Mouse (Mus musculus) bone marrow, adult 2 months (tissue): Measurements from ENCODE around the gene Auh. TPM values are rescaled to one million over a fixed set of nuclear protein-coding genes. Genes with fewer than 3 reads are reported as not detected.

Source experiments
- H3K27ac ChIP-seq: fragments of 200-500 bp; 2 replicates; pipeline ENCODE4 v1.5.1; 2012; ENCODE audit warnings: low read depth, mild to moderate bottlenecking, control low read depth, inconsistent platforms, low read length; ENCODE audit not compliant: control insufficient read depth, poor library complexity, insufficient read depth
- H3K4me1 ChIP-seq: fragments of 200-500 bp; 2 replicates; pipeline ENCODE4 v1.6.1; 2011; ENCODE audit warnings: low read length; ENCODE audit not compliant: control insufficient read depth, insufficient read depth
- H3K4me3 ChIP-seq: fragments of 200-500 bp; replicated peaks from 2 replicates; pipeline ENCODE3; 2011; ENCODE audit warnings: mild to moderate bottlenecking, low read depth, low read length, control low read depth; ENCODE audit not compliant: control insufficient read depth
- CTCF ChIP-seq: fragments of 200-500 bp; IDR thresholded peaks from 2 replicates; pipeline ENCODE4 v1.5.1; 2011; ENCODE audit warnings: low read length, control low read depth; ENCODE audit not compliant: control insufficient read depth, insufficient read depth
- POLR2A ChIP-seq: fragments of 200-500 bp; IDR thresholded peaks from 2 replicates; pipeline ENCODE4 v1.6.1; 2011; ENCODE audit warnings: low read depth, mild to moderate bottlenecking, control low read depth, low read length, borderline replicate concordance; ENCODE audit not compliant: control insufficient read depth
- WGBS: fragments of 180-500 bp; shearing (Covaris S2); methylation state at CpG from one replicate; pipeline ENCODE4 v1.1.7; 2018; 5-methylcytosine and 5-hydroxymethylcytosine counted together
- polyA plus RNA-seq: library from polyadenylated mRNA; stranded (reverse); fragments of >200 nt; gene quantifications from 2 replicates; pipeline ENCODE4 v1.2.4, GENCODE M21; 2011; ENCODE audit warnings: low replicate concordance; ENCODE audit not compliant: missing spikeins, insufficient read depth, insufficient read length

The Auh gene
- polyA plus RNA-seq, 1 experiment = 30.1 TPM

- WGBS = 59% methylated on average over 4 of the region's 4 CpGs
- Histone ChIP-seq H3K4me1 (peaks cover 6% of the 10 kb centered on the region; the same call in 1 of the 2 replicates), H3K27ac (no peak overlapping the region), H3K4me3 (no peak overlapping the region)
- TF ChIP-seq POLR2A = no peak
- no peak for TF ChIP-seq CTCF
Observed at GRCm38 (mm10) chr13:52819901-52820300, 109.6 kb downstream of the Auh start.

- Histone ChIP-seq H3K4me1 (peaks cover 6% of the 10 kb centered on the region; the same call in 1 of the 2 replicates), H3K27ac (no peak overlapping the region), H3K4me3 (no peak overlapping the region)
- 10% methylated on average over 3 of the region's 3 CpGs for WGBS
- TF ChIP-seq POLR2A (no peak), CTCF (no peak)
Observed at GRCm38 (mm10) chr13:52818760-52819159, 110.7 kb downstream of the Auh start.

- Histone ChIP-seq H3K4me1 (peaks cover 6% of the 10 kb centered on the region; the same call in 1 of the 2 replicates), H3K27ac (no peak overlapping the region), H3K4me3 (no peak overlapping the region)
- WGBS = 42% methylated on average over 6 of the region's 6 CpGs
- TF ChIP-seq POLR2A (no peak), CTCF (no peak)
Observed at GRCm38 (mm10) chr13:52817991-52818491, 111.4 kb downstream of the Auh start.

- TF ChIP-seq POLR2A (no peak), CTCF (no peak)
- Histone ChIP-seq H3K4me3 (no peak overlapping the region), H3K27ac (no peak overlapping the region), H3K4me1 (no peaks in the 10 kb centered on the region)
- 57% methylated on average over 3 of the region's 3 CpGs for WGBS
Observed at GRCm38 (mm10) chr13:52813750-52814149, 115.7 kb downstream of the Auh start.

GRCm38 (mm10) chr13:52812549-52813515, 116.6 kb downstream of the Auh start:
- Histone ChIP-seq H3K27ac (no peak overlapping the region), H3K4me1 (no peaks in the 10 kb centered on the region), H3K4me3 (no peak overlapping the region)
- WGBS = 77% methylated on average over 16 of the region's 16 CpGs
- no peak for TF ChIP-seq CTCF

GRCm38 (mm10) chr13:52807722-52808121, 121.8 kb downstream of the Auh start:
- Histone ChIP-seq H3K27ac (no peak overlapping the region), H3K4me3 (no peak overlapping the region), H3K4me1 (no peaks in the 10 kb centered on the region; the same call in 1 of the 2 replicates)
- TF ChIP-seq CTCF (no peak), POLR2A (no peak)
- 57% methylated on average over 11 of the region's 11 CpGs for WGBS

GRCm38 (mm10) chr13:52806029-52806428, 123.5 kb downstream of the Auh start:
- no peaks in the 10 kb centered on the region; the same call in 1 of the 2 replicates for H3K4me1 ChIP-seq
- H3K27ac ChIP-seq = no peak overlapping the region
- TF ChIP-seq POLR2A (no peak), CTCF (no peak)
- 68% methylated on average over 4 of the region's 4 CpGs for WGBS
- no peak overlapping the region for H3K4me3 ChIP-seq

- Histone ChIP-seq H3K4me1 (no peaks in the 10 kb centered on the region; the same call in 1 of the 2 replicates), H3K4me3 (no peak overlapping the region), H3K27ac (no peak overlapping the region)
- WGBS = 69% methylated on average over 6 of the region's 6 CpGs
- no peak for TF ChIP-seq CTCF
- no peak for TF ChIP-seq POLR2A
Observed at GRCm38 (mm10) chr13:52805581-52805980, 123.9 kb downstream of the Auh start.
